Comparison of ENCODE assay signal across 21 mouse cellular contexts in genomic region chr7:65678900-65679595, GRCm38 (mm10).
"Had no signal": no experiment of that assay in that cellular context is flagged by ENCODE, and none has a peak within 500 bp of the region (broad histone marks: within the 10 kb centered on the region; RNA-seq: fewer than 3 reads in every experiment).

No protein-coding gene starts in this region.

- H3K27ac ChIP-seq: gastrocnemius, adult 2 months; heart, adult 2 months; hindbrain, embryonic 10.5 days; hindbrain, embryonic 13.5 days; hindbrain, embryonic 15.5 days; intestine, embryonic 15.5 days; layer of hippocampus, adult 2 months; left cerebral cortex, adult 2 months; limb, embryonic 10.5 days; limb, embryonic 12.5 days; liver, embryonic 13.5 days; liver, embryonic 15.5 days had no signal

- H3K9me3 ChIP-seq: heart, embryonic 12.5 days; hindbrain, embryonic 10.5 days; hindbrain, embryonic 13.5 days; hindbrain, embryonic 15.5 days; intestine, embryonic 15.5 days; limb, embryonic 10.5 days; limb, embryonic 12.5 days; liver, embryonic 13.5 days; liver, embryonic 15.5 days had no signal

- H3K36me3 ChIP-seq: intestine, embryonic 15.5 days; limb, embryonic 10.5 days had no signal

- H3K4me1 ChIP-seq: hindbrain, embryonic 10.5 days; hindbrain, embryonic 15.5 days; intestine, embryonic 15.5 days; limb, embryonic 12.5 days; liver, embryonic 15.5 days had no signal

- DNase-seq: gastrocnemius, adult 2 months; gastrocnemius, postnatal 10 days; gastrocnemius, postnatal 25 days; heart, adult 2 months; heart, postnatal 4 days; kidney, adult 18-20 months; kidney, adult 8-10 months; kidney, postnatal 10 days; liver; liver, embryonic 13.5 days; liver, postnatal 0 days had no signal

- H3K27me3 ChIP-seq: heart, embryonic 12.5 days; hindbrain, embryonic 13.5 days; hindbrain, embryonic 15.5 days; intestine, embryonic 15.5 days; limb, embryonic 12.5 days; liver, embryonic 13.5 days; liver, embryonic 15.5 days had no signal

- H3K4me3 ChIP-seq: gastrocnemius, adult 2 months; heart, adult 2 months; heart, embryonic 12.5 days; hindbrain, embryonic 10.5 days; hindbrain, embryonic 13.5 days; hindbrain, embryonic 15.5 days; intestine, embryonic 15.5 days; layer of hippocampus, adult 2 months; left cerebral cortex, adult 2 months; limb, embryonic 10.5 days; limb, embryonic 12.5 days; liver, embryonic 13.5 days; liver, embryonic 15.5 days had no signal
